Mouse (Mus musculus) hindbrain, embryonic 16.5 days (tissue): ENCODE measurements at regions not wholly inside any gene's neighbourhood (a gene's known extent, or its start where the extent isn't known, plus 50 kb on each side); places are given as distances from the start of the nearest gene placed in this dataset.

ENCODE experiments used
- ATAC-seq: fragments of 200-750 bp; cut with Nextera tagmentation; 2 replicates; pipeline ENCODE4 v1.8.0; 2017; ENCODE audit warnings: moderate TSS enrichment, moderate library complexity
- H3K27ac ChIP-seq: fragments of 300-500 bp; sonication (generic); 2 replicates; pipeline ENCODE4 v1.5.1; 2014; ENCODE audit warnings: low read depth, mild to moderate bottlenecking, control low read depth, low read length, moderate library complexity
- H3K27me3 ChIP-seq: fragments of 300-500 bp; sonication (generic); replicated peaks from 2 replicates; pipeline ENCODE4 v1.6.1; 2014; ENCODE audit warnings: low read length; ENCODE audit not compliant: control insufficient read depth, insufficient read depth
- H3K36me3 ChIP-seq: fragments of 300-500 bp; sonication (generic); 2 replicates; pipeline ENCODE4 v1.6.1; 2014; ENCODE audit warnings: mild to moderate bottlenecking, low read length, moderate library complexity, mixed read lengths; ENCODE audit not compliant: control insufficient read depth, insufficient read depth
- H3K4me1 ChIP-seq: fragments of 300-500 bp; sonication (generic); 2 replicates; pipeline ENCODE4 v1.6.1; 2014; ENCODE audit warnings: low read depth, low read length; ENCODE audit not compliant: control insufficient read depth, insufficient read depth
- H3K4me2 ChIP-seq: fragments of 300-500 bp; sonication (generic); 2 replicates; pipeline ENCODE4 v1.6.1; 2014; ENCODE audit warnings: mild to moderate bottlenecking, low read length, control low read depth, moderate library complexity
- H3K4me3 ChIP-seq: fragments of 300-500 bp; sonication (generic); 2 replicates; pipeline ENCODE4 v1.5.1; 2014; ENCODE audit warnings: mild to moderate bottlenecking, low read length, control low read depth, moderate library complexity
- H3K9ac ChIP-seq: fragments of 300-500 bp; sonication (generic); 2 replicates; pipeline ENCODE4 v1.6.1; 2014; ENCODE audit warnings: low read depth, mild to moderate bottlenecking, control low read depth, low read length, moderate library complexity
- H3K9me3 ChIP-seq: fragments of 300-500 bp; sonication (generic); 2 replicates; pipeline ENCODE4 v1.6.1; 2014; ENCODE audit warnings: mild to moderate bottlenecking, low read length, moderate library complexity; ENCODE audit not compliant: control insufficient read depth
- WGBS: fragments of 180-500 bp; shearing (Covaris S2); extraction: QIAGEN DNeasy Blood & Tissue Kit; methylation state at CpG from one replicate; pipeline ENCODE4 v1.1.7; 2014; 5-methylcytosine and 5-hydroxymethylcytosine counted together

DNA sequence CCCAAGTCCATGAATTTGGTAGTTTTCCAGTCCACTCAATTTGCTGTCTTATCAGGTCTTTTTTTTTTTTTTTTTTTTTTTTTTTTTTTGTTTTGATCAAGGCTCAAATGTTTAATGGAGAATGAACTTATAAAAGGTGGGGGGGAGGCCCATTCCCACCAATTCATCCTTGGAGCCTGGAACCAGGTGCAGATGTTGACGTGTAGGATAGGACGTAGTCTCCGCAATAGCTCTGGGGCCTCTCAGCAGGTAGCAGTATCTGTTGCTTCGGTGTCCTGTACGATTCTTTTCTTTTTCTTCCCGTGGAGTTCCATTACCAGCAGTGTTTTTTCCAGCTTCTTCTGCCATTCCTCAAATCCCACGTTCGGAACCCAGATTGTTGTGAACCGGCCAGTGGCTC is 1296.3 kb upstream of the Ppp6c start:
- Histone ChIP-seq H3K4me2 (no peak overlapping the region), H3K9me3 (no peaks in the 10 kb centered on the region), H3K36me3 (no peaks in the 10 kb centered on the region), H3K9ac (no peak overlapping the region), H3K27me3 (no peaks in the 10 kb centered on the region), H3K27ac (no peak overlapping the region), H3K4me3 (no peak overlapping the region), H3K4me1 (no peaks in the 10 kb centered on the region)
- WGBS = 94% methylated on average over 9 of the region's 9 CpGs
- no peak for ATAC-seq

DNA sequence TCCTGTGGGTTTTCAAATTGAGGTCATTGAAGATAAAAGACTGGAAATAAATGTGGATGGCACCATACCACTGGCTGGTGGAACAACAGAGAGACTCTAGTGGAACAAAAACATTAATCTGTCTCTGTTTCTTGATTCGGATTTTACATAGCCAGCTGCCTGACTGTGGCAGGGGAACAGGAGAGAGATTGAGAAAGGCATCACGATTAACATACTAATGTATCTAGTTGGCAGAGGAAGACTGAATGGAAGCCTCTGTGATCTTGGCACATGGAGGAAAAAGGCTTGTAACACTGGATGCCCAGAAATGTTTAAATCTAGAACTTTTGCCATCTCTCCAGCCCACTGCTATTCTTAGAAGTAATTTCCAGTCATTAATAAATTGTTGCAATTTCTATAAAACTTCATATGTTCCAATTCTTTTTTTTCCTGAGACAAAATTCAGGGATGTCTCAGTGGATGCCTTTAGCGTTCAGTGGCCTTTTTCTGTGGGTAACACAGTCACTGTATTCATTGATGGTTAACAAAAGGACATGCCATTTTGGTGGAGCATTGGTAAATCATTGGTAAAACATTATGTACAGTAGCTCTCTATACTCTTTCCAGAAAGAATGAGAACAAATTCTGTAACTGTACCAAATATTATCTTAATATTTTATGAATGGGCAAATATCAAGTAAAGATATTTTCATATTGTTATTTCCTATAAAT is 1284.5 kb upstream of the Ppp6c start:
- H3K4me1 ChIP-seq = no peaks in the 10 kb centered on the region
- no peaks in the 10 kb centered on the region for H3K9me3 ChIP-seq
- no peaks in the 10 kb centered on the region for H3K27me3 ChIP-seq
- no peak overlapping the region for H3K4me2 ChIP-seq
- no peak overlapping the region for H3K4me3 ChIP-seq
- no peak overlapping the region for H3K9ac ChIP-seq
- no peaks in the 10 kb centered on the region for H3K36me3 ChIP-seq
- no peak overlapping the region for H3K27ac ChIP-seq
- ATAC-seq = peak; percentile 89
- 44% methylated on average over 3 of the region's 3 CpGs for WGBS

DNA sequence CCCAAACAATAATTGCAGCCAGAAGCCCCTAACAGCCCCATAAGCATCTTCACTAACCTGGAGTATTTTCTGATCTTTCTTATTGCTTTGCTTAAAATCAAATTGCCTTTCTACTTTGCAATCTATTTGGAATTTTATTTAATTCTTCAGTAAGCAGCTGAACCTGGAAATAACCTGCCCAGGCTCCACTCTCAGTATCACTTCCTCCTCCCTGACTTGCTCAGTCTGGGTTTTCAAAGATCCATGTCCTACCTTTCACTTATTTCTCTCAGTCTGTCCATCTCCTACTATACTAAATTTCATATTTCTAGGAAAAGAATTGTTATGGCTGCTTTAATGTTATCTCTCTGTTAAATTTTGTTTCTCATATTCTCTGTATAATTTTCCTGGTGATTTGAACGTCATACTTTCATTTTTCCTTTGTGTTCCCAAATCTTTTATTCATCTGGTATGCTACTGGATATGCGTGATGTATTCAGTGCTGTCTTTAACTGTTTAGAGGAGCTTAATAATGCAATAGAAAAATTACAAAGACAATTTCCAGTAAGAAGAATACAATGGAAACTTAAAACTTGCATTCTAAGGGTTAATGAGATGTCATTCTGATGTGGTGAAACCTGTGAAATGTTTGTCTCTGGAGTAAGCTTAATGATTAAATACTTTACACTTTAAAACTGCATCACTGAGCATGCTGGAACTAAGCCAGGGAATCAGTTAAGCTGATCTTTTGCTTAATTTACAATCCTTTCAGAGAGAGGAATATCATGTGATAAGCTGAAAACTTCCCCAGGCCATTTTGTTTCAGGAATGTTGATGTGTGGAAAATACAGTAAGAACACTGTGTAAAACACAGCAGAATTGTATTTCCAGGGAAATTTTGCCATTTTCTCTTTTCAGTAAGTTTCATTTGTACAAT is 1252.8 kb upstream of the Ppp6c start:
- 0 out of 2 replicates have a peak, but pooled peaks have one; percentile 48 for ATAC-seq
- 37% methylated on average over 2 of the region's 2 CpGs for WGBS
- H3K27ac ChIP-seq = no peak overlapping the region

DNA sequence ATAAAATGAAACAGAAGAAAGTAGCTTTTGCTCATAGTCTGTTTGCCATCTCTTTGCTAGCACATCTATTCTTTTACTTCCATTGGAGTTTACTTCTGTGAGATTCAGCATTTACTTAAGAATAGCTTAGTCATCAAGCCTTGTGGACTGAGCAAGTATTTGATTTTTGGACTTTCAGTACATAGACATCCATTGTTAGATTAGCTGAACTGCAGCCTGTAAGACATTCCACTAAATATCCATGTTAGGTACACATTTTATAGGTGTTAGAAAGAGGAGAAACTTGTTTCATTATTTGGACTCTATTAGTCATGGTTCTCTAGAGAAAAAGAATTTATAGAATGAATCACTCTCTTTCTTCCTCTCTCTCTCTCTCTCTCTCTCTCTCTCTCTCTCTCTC is 1251.2 kb upstream of the Ppp6c start:
- H3K9me3 ChIP-seq = no peaks in the 10 kb centered on the region
- ATAC-seq = no peak
- no peaks in the 10 kb centered on the region for H3K27me3 ChIP-seq
- no peak overlapping the region for H3K4me2 ChIP-seq
- no peak overlapping the region for H3K4me3 ChIP-seq
- no peaks in the 10 kb centered on the region for H3K36me3 ChIP-seq
- no peaks in the 10 kb centered on the region for H3K4me1 ChIP-seq
- no peak overlapping the region for H3K9ac ChIP-seq
- no peak overlapping the region for H3K27ac ChIP-seq

More for the DNA sequence above, 1252.8 kb upstream of the Ppp6c start:
- Histone ChIP-seq H3K4me2 (no peak overlapping the region), H3K36me3 (no peaks in the 10 kb centered on the region), H3K27me3 (no peaks in the 10 kb centered on the region), H3K4me3 (no peak overlapping the region), H3K9me3 (no peaks in the 10 kb centered on the region), H3K4me1 (no peaks in the 10 kb centered on the region), H3K9ac (no peak overlapping the region)

DNA sequence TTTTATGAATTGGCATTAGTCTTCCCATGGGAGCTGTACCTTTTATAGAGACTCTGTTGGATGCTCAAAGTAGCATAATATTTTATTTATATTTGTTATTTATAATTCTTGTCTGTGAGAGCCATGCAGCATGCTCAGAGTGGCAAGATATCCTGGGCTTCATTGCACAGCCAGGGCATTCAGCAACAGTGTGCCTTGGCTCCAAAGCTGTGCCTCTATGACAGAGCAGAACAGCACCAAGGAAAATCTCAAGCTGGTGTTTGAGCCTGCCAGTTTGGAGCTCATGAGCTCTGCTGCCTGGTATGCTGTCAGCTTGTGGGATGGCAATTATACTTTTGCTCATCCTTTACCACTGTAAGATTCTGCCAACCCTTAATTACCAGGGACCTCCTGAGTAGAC is 1230.1 kb upstream of the Ppp6c start:
- no peaks in the 10 kb centered on the region for H3K4me1 ChIP-seq
- no peak overlapping the region for H3K4me3 ChIP-seq
- no peaks in the 10 kb centered on the region for H3K27me3 ChIP-seq
- no peaks in the 10 kb centered on the region for H3K36me3 ChIP-seq
- no peak overlapping the region for H3K4me2 ChIP-seq
- no peak overlapping the region for H3K27ac ChIP-seq
- no peaks in the 10 kb centered on the region for H3K9me3 ChIP-seq
- ATAC-seq = no peak
- no peak overlapping the region for H3K9ac ChIP-seq

DNA sequence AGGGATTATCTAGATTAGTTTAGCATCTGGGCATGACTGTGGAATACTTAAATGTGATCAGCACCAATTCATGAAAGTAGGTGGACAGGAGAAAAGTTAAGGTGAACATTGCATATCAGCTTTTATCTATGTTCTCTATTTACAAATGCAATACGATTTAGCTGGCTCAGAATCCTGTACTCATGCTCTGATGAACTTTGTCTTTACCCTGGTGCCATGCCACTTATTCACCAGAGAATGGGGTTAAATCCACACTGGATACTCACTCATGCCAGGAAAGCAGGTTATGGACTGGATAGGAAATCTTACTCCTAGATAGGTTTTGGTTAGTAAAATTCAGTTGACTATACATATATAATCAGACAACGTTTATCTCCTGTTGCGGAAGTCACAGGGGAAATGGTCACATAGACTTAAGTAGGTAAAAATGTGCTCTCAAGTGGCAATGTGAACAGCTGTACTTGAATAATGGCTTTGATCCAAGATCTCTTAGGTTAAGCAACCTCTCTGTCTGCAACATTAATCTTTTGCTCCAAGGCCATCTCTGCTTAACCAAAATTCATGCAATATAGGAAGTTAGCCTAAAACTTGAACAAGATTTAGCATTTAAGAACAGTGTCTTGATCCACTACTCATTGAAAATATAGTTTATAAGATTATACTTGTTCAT is 1206.7 kb upstream of the Ppp6c start:
- H3K36me3 ChIP-seq = no peaks in the 10 kb centered on the region
- no peak overlapping the region for H3K27ac ChIP-seq
- H3K9me3 ChIP-seq = no peaks in the 10 kb centered on the region
- H3K4me2 ChIP-seq = no peak overlapping the region
- no peak overlapping the region for H3K4me3 ChIP-seq
- ATAC-seq = no peak
- H3K4me1 ChIP-seq = no peaks in the 10 kb centered on the region
- no peak overlapping the region for H3K9ac ChIP-seq
- 85% methylated on average over 3 of the region's 3 CpGs for WGBS
- no peaks in the 10 kb centered on the region for H3K27me3 ChIP-seq

DNA sequence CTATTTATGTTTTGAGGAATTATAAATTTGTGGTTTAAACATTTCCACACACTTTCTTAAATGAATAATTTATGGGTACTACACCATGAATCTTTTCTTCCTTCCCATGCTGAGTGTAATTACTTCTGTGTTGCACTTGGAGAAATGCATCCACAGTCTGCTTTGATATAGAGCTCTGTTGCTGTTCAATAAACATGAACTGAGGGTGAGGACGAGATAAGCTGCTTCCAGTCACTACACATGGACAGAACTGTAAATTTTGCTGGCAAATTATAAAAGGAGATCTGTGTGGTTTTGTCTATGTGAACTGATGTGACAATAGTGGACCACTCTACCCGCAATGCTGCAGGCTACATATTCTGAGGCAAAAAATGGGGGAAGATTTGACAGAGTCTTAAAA is 1205.1 kb upstream of the Ppp6c start:
- Histone ChIP-seq H3K4me1 (no peaks in the 10 kb centered on the region), H3K4me3 (no peak overlapping the region), H3K27ac (no peak overlapping the region), H3K9ac (no peak overlapping the region), H3K36me3 (no peaks in the 10 kb centered on the region), H3K4me2 (no peak overlapping the region), H3K27me3 (no peaks in the 10 kb centered on the region), H3K9me3 (no peaks in the 10 kb centered on the region)
- WGBS = 57% methylated on average over 2 of the region's 2 CpGs
- no peak for ATAC-seq

DNA sequence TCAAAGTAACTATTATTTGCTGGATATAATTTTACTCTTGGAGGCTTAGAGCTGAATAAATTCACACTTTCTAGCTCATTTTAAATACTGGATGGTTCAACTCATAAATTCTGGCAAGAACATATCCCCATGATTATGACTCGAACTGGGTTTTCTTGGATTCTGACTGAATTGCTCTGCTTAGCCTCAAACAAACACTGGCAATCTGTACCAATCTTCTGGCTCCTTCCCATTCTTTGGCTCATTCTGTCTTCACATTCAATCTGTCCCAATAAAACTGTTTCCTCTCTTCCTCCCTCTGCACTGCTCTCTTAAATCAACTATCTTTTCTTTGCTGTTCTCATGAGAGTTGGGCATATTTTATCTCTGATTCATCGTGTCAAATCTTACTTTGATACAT is 1176.2 kb upstream of the Ppp6c start:
- H3K4me1 ChIP-seq = no peaks in the 10 kb centered on the region
- no peak for ATAC-seq
- 90% methylated on average over 2 of the region's 2 CpGs for WGBS
- H3K9ac ChIP-seq = no peak overlapping the region
- no peaks in the 10 kb centered on the region for H3K36me3 ChIP-seq
- no peaks in the 10 kb centered on the region for H3K9me3 ChIP-seq
- no peaks in the 10 kb centered on the region for H3K27me3 ChIP-seq
- H3K4me3 ChIP-seq = no peak overlapping the region
- H3K4me2 ChIP-seq = no peak overlapping the region
- H3K27ac ChIP-seq = no peak overlapping the region
